Mouse (Mus musculus) bone marrow macrophage, adult 2 months (primary cell): ENCODE data around the gene Megf11.

Experiments
- CTCF ChIP-seq: IDR thresholded peaks from 2 replicates; pipeline ENCODE4 v1.5.1; 2012; ENCODE audit warnings: low read depth, mild to moderate bottlenecking, low read length, moderate library complexity
- POLR2A ChIP-seq: IDR thresholded peaks from 2 replicates; pipeline ENCODE4 v1.6.1; 2012; ENCODE audit warnings: mild to moderate bottlenecking, low read depth, low read length, borderline replicate concordance

DNA sequence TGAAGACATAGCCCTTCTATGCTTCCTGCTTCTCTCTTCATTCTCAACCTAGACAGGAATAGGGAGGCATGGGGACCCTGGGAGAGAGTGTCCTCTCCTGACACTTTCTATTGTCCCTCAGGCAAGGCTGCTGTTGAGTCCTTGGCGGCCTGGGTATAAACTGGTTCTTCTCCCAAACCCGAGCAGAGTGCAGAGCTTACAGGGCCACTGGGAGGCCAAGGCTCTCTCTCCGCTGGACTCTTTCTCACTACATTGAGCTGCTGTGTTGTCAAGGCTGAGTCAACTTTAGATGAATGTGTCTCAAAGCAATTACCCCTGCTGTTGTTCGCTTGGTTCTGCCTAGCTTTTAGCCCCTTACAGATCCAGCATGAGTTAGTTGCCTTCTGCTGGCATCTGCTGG, 168.0 kb downstream of the Megf11 start:
- TF ChIP-seq CTCF (no peak), POLR2A (no peak)
